Mouse (Mus musculus): ENCODE results near the gene Ubald2. TPM values are rescaled to one million over a fixed set of nuclear protein-coding genes. Genes with fewer than 3 reads are reported as not detected.
"Not testable (repeated sequence)": the region's sequence is repeated elsewhere in the genome, so short reads cannot be mapped to it uniquely, and the experiment has no call there.

Gene Ubald2
- total RNA-seq (2021) = 10 to 100 TPM; 41.8 to 56.5 TPM
- long read RNA-seq, experiment 1, transcript Ubald2-201 (3 exons, 1,482 nt) = major isoform, 25 of 41 reads
- long read RNA-seq, experiment 1, partial matches to known transcripts = 16 of 41 reads
- long read RNA-seq, experiment 1, other reads (novel, unspliced or antisense) = 0 of 41 reads
- long read RNA-seq, experiment 2, transcript Ubald2-201 (3 exons, 1,482 nt) = major isoform, 48 of 75 reads
- long read RNA-seq, experiment 2, partial matches to known transcripts = 0 of 75 reads
- long read RNA-seq, experiment 2, other reads (novel, unspliced or antisense) = 27 of 75 reads

DNA sequence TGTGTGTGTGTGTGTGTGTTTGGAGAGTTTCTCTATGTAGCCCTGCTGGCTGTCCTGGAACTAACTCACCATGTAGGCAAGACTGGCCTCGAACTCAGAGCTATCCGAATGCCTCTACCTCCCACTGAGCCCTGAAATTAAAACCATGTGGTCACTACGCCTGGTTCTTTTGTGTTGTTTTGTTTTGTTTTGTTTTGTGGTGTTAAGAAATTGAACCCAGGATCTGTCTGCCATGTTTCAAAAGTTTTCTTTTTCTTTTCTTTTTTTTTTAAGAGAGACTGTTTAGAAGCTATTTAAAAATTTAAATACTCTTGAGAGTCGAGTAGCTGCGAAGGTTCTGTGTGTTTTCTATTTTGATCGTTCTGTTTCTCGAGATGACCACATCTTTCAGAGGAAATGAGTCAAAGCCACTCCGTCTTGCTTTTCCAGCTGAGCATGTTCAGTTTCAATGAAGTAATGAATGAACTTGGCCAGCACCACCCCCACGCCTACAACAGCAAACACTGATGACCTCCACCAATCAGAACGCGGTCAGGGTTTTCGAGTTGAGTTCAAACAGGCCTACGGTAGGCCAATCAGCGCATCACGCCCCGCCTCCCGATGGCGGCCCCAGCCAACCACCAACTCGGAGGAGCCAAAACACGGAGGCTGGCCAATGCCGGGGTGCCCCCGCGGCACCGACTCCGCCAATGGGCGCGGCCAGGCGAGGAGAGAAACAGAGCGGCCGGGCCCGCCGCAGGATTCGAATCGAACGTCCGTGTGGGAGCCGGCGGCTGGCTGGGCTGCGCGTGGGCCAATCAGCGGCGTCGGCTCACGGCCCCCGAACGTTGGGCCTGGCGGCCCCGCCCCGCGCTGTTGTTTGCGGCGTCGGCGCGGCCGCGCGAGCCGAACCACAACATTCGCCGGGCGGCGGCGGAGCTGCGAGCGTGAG lies at the start of gene Ubald2:
TSS of gene Ubald2 (plus strand) at position 739 of the 931 bp plus-strand sequence.
- intact Hi-C loops (cut with DNase I) = loop anchor here (5.0 kb wide), 1 partner anchor 36 kb away; no protein-coding TSS in a partner anchor
- DNase-seq = peak; percentile 97 to 99

DNA sequence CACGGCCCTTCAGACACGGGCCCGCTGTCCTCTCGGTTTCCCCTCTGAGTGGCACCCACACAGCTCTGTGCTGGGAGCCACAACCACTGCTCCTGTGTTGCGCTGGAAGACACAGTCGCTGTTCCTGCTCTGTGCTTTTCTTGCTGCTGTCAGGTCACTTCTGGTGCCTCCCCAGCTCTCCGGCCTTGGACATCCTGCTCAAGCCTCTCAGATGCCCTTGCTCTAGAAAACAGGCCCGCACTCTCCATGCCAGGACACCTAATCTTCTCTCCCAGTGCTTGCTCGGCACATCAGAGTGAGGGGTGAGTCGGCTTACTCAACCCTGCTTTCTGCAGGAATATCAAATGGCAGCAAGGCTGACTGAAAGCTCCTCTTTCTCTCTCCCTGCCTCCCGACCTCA lies 49.7 kb upstream of the Ubald2 start:
- DNase-seq = peak in 1 of 2 experiments; percentile 23
- intact Hi-C loops (cut with DNase I) = no loop called here

GRCm38 (mm10) chr11:116385999-116386398 lies 47.9 kb upstream of the Ubald2 start:
- DNase-seq = no peak
- intact Hi-C loops (cut with DNase I) = loop anchor here (5.0 kb wide), 1 partner anchor 56 kb away; no protein-coding TSS in a partner anchor

DNA sequence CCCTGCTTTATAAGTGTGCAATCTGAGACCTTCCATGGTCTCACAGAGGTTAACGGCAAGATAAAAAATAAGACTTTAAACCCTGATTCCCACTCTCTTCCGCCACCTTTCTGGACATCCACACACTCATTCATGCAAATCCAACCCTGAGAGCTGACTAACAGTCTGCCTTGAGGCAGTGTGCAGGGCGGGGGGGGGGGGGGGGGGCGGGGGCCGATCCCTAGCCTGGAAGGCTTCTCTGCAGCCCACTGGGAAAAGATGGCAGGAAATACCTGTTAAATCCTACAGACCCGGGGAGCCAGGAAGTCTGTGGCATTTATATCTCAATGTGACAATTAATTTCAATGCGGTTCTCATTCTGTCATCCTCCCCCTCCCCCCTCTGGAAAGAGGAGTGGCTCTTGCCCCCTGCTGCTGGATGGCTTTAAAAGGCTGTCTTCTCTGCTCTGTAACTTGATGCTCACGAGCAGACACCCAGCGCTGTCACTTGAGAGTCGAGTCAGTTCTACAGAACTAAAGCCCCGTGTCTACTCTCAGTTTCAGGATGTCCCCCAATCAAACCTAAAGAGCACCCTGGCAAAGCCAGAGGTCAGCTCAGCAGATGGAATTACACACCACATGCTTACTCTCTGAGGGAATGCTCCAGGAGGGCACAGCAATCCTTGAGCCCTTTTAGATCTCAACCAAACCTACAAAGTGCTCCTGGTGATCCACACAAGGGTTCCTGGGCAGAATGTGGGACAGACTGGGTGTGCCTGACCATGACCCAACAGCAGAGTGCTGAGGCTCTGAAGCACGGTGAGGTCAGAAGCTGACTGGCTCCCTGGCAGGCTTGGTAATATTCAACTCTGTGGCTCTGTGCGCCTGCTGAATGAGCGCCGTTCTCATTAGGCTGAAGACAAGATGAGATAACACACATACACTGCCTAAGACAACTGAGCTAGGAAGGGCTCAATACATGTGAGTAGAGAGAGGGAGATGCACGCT lies 46.5 kb upstream of the Ubald2 start:
- intact Hi-C loops (cut with DNase I) = loop anchor here (5.0 kb wide), 1 partner anchor 55 kb away; no protein-coding TSS in a partner anchor
- peak; percentile 17 to 35 for DNase-seq

DNA sequence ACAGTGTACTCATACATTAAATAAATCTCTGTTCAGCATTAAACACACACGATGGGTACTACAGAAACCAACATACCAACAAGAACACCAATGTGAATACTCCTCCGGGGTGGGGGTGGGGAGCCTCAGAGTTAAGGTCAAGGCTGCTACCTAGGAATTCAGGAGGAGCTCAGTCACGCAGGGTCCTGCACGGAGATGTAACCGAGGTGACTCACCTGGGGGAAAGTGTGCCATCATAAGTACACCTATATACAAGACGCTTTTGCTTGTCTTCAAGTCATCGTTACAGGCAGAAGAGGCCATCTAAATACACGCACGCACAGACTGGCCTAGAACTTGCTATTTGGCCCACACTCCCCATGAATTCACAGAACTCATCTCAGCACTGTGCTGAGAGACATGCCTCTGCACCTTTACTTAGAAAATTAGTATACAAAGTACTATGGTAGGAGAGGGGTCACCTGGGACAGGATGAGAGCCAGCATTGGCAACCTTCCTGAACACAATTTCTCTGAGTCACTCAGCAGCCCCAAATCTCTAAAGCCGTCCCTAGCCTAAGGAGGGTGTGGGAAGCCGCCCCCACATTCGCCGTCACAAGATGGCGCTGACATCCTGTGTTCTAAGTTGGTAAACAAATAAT lies 44.9 kb upstream of the Ubald2 start:
- DNase-seq = peak in 1 of 2 experiments; percentile 38
- intact Hi-C loops (cut with DNase I) = loop anchor here (5.0 kb wide), 1 partner anchor 53 kb away; no protein-coding TSS in a partner anchor

DNA sequence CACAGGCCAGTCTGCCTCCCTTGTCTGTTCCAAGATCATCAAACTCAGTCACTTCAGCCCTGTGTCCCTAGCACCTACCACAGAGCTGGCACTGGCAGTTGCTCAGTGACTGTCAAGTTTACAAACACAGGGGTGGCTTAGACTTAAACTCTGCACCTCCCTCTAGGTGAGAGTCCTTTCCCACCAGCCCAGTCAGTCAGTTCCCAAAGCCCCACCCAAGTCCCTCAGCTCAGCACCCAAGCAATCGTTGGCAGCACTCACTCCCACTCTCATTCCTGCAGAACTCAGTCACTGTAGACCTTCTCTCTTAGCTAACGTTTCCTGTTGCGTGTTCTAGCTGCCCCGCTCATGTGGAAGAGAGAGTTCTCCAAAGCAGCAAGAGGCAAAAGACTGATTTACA lies 39.1 kb upstream of the Ubald2 start:
- intact Hi-C loops (cut with DNase I) = loop anchor here (5.0 kb wide), 1 partner anchor 38 kb away; the partner anchor contains the start of gene Ubald2
- no peak for DNase-seq

DNA sequence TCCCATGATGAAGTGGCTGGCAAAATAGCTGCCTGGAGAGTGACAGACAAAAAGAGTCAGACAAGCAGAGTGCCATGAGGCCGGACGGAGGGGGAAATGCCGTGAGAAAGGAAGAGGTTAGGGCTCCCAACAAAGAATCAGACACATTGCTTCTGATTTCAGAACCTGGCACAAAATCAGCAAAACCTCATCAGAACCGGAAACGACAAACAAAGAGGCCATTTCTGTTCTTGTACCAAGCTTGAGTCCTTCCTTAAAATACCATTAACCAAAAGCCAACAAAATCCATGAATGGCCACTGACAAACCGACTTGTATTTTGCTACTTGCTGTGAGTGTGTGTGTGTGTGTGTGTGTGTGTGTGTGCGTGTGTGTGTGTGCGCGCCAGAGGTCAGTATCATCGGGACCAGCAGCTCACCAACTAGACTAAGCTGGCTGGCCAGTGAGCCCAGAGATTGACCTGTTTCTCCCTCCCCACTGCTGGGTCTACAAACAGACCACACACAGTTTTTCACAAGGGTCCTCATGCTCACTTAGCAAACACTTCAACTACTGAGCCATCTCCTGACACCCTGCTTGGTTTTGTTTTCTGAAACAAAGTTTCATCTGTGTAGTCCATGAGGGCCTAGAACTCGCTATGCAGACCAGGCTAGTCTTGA lies 37.5 kb upstream of the Ubald2 start:
- intact Hi-C loops (cut with DNase I) = loop anchor here (5.0 kb wide), 1 partner anchor 36 kb away; the partner anchor contains the start of gene Ubald2
- DNase-seq = no peak

DNA sequence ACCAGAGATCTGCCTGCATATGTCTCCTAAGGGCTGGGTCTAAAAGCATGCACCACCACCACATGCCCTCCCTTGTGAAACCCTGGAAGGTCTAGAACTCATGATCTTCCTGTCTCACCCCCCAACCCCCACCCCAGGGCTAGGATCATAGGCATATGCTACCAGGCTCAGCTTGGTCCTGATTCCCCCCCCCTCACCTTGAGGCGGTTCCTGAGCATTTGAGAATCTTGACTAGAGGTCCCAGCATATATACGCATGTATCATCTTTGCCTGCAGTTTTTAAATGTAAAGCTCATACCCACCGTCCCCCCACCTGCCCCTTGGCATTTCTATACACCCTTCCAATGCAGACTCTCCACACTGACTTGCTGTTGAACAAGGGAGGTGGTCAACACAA lies 37.0 kb upstream of the Ubald2 start:
- intact Hi-C loops (cut with DNase I) = loop anchor here (5.0 kb wide), 1 partner anchor 35 kb away; the partner anchor contains the start of gene Ubald2
- DNase-seq = no peak

DNA sequence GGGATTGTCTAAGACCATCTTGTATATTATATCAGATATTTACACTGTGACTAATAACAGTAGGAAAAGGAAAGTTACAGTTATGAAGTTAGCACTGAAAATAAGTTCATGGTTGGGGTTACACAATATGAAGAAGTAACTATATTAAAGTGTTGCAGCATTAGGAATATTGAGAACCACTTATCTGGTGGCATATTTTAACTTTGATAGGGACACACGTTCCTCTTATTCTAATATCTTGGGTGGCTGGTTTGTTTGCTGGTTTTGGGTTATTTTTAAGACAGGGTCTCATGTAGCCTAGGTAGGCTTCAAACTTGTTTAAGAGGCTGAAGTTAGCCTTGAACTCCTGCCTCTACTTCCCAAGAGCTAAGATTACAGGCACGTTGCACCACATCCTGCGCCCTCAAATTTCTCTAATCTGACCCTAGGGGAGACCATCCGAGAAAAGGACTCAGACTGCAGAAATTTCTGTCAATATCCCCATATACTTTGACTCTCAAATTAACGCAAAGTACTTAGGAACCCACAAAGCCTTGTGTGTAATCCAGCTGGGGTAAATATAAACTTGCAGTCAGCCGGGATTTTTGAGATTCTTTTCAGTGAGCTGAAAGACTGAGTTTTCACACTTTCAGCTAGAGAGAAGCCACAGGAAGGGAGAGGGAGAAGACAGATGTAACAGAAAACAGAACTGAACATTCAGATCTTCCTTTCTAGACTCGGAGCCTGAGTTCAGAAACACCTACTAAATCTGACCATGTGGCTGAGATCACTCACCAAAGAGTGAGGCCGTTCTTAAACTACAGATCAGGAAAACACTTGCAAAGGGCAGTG lies 36.2 kb upstream of the Ubald2 start:
- intact Hi-C loops (cut with DNase I) = loop anchor here (5.0 kb wide), 1 partner anchor 35 kb away; the partner anchor contains the start of gene Ubald2
- DNase-seq = no peak

DNA sequence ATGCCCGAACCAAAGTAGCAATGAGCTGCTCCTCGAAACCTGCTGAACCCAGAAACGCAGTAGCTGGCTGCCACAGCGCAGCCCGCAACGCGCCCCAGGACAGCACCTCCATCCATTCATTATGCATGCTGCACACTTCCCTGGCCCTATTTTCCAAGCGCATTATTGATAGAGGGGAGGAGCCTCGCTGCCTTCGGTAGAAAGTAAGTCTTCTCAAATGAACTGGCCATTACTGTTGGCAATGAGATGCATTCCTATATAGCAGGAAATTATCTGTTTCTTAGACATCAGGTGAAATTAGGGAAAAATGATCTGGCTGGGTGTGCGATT lies 35.6 kb upstream of the Ubald2 start:
- intact Hi-C loops (cut with DNase I) = loop anchor here (5.0 kb wide), 1 partner anchor 34 kb away; the partner anchor contains the start of gene Ubald2
- DNase-seq = no peak

- intact Hi-C loops (cut with DNase I) = no loop called here
Measured at GRCm38 (mm10) chr11:116400560-116400959, 33.3 kb upstream of the Ubald2 start.

DNA sequence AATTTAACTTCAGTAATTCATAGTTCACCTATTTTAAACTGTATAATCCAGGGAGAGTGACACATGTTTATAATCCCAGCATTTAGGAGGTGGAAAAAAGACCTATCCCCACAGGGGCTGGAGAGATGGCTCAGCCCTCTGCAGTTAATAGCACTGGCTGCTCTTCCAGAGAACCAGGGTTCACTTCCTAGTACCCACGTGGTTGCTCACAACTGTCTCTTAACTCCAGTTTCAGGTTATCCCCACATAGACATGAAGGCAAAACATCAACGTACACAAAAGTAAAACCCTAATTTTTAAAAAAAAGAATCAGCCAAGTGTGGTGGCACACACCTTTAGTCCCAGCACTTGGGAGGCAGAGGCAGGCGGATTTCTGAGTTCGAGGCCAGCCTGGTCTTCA lies 28.3 kb upstream of the Ubald2 start:
- DNase-seq = no peak
- intact Hi-C loops (cut with DNase I) = no loop called here

More at GRCm38 (mm10) chr11:116400560-116400959, 33.3 kb upstream of the Ubald2 start:
- no peak for DNase-seq

DNA sequence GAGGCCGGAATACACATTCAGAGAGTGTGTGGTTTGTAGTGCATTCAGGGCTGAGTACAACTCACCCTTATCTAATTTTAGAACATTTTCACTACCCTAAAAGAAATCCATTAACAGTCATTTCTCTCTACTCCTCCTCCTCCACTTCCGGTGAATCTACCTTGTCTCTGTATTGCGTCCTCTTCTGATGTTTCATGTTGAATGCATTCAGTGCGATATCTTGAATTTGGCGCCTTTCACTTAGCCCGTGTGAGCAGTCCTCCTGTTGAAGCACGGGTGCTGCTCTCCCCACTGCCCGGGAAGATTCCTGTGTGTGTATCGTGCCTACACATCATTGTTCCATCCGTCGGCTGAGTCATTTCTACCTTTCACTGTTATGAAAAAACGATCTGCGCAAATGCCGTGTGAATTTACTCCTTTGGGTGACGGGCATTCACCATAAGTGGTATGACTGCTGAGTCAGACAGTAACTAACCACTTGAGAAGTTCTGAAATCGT lies 27.6 kb upstream of the Ubald2 start:
- no peak for DNase-seq
- intact Hi-C loops (cut with DNase I) = no loop called here

DNA sequence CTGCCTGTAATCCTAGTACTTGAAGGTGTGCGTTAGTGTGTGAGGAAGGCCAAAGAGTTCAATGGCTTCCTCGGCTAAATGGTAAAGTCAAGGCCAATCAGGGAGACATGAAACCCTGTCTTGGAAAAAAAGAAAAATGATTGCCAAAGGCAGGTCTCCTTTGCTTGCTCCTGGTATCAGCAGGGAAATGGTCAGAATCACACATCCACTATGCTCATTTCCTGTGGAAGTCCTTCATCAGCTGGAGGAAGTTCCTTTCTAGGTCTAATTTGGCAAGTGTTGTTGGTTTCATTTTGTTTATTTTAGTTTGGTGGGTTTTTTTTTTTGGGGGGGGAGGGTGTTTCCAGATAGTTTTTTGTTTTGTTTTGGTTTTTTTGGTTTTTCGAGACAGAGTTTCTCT lies 24.9 kb upstream of the Ubald2 start:
- DNase-seq = no peak
- intact Hi-C loops (cut with DNase I) = no loop called here

GRCm38 (mm10) chr11:116410415-116410814 lies 23.5 kb upstream of the Ubald2 start:
- DNase-seq; intact Hi-C loops (cut with DNase I): not testable (repeated sequence)

DNA sequence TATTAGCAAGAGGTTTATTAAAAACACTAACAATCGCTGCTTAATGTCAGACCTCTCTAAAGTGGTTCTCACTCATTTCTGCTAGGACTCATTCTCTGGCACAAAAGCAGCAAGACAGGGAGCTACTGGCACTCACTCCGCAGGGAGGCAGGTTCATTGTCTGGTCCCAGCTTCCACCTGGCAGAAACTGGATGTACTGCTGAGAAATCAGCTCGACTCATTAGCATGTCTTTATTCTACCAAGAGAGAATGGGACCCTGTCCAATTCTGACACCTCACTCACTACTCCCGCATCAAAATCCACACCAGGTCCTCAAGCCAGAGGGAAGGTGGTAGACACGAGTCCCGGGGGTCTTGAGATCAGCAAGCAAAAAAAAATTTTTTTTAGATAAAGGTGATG lies 22.3 kb upstream of the Ubald2 start:
- intact Hi-C loops (cut with DNase I) = no loop called here
- no peak for DNase-seq

GRCm38 (mm10) chr11:116412028-116412827 lies 21.7 kb upstream of the Ubald2 start:
- DNase-seq = no peak
- intact Hi-C loops (cut with DNase I) = no loop called here
